Mouse (Mus musculus) liver, embryonic 16.5 days (tissue): ENCODE data around the gene Lemd1. TPM values are rescaled to one million over a fixed set of nuclear protein-coding genes. Genes with fewer than 3 reads are reported as not detected.
A peak's percentile ranks its signal among the peaks of the same experiment; 100 is the strongest.

Experiments used
- ATAC-seq: fragments of 200-750 bp; cut with Nextera tagmentation; 2 replicates; pipeline ENCODE4 v1.8.0; 2017; ENCODE audit warnings: low read depth, mild to moderate bottlenecking, moderate number of reproducible peaks, moderate library complexity
- H3K27ac ChIP-seq: fragments of 300-500 bp; sonication (generic); 2 replicates; pipeline ENCODE4 v1.5.1; 2014; ENCODE audit warnings: mild to moderate bottlenecking, low read length
- H3K27me3 ChIP-seq: fragments of 300-500 bp; sonication (generic); 2 replicates; pipeline ENCODE4 v1.6.1; 2014; ENCODE audit warnings: low read depth, low read length, mixed read lengths; ENCODE audit not compliant: control insufficient read depth, insufficient read depth
- H3K36me3 ChIP-seq: fragments of 300-500 bp; sonication (generic); 2 replicates; pipeline ENCODE4 v1.6.1; 2014; ENCODE audit warnings: mild to moderate bottlenecking; ENCODE audit not compliant: control insufficient read depth, insufficient read depth
- H3K4me1 ChIP-seq: fragments of 300-500 bp; sonication (generic); 2 replicates; pipeline ENCODE4 v1.6.1; 2014; ENCODE audit warnings: low read depth, low read length, mixed read lengths; ENCODE audit not compliant: control insufficient read depth
- H3K4me2 ChIP-seq: fragments of 300-500 bp; sonication (generic); 2 replicates; pipeline ENCODE4 v1.6.1; 2014; ENCODE audit warnings: low read depth, low read length, mixed read lengths
- H3K4me3 ChIP-seq: fragments of 300-500 bp; sonication (generic); 2 replicates; pipeline ENCODE4 v1.5.1; 2014; ENCODE audit warnings: low read depth, mild to moderate bottlenecking, low read length
- H3K9ac ChIP-seq: fragments of 300-500 bp; sonication (generic); 2 replicates; pipeline ENCODE4 v1.6.1; 2014; ENCODE audit warnings: low read depth, low read length
- H3K9me3 ChIP-seq: fragments of 300-500 bp; sonication (generic); replicated peaks from 2 replicates; pipeline ENCODE4 v1.6.1; 2016; ENCODE audit warnings: low read length; ENCODE audit not compliant: control insufficient read depth
- WGBS: fragments of 180-500 bp; shearing (Covaris S2); extraction: QIAGEN DNeasy Blood & Tissue Kit; methylation state at CpG from one replicate; pipeline ENCODE4 v1.1.7; 2014; ENCODE audit not compliant: insufficient replicate concordance; 5-methylcytosine and 5-hydroxymethylcytosine counted together
- polyA plus RNA-seq: library from polyadenylated mRNA; unstranded; fragments of >200 nt; fragmentation: Nextera tagmentation; extraction: Ambion mirVana; gene quantifications from 2 replicates; pipeline ENCODE4 v1.2.1, GENCODE M21; 2015

Lemd1 gene
- polyA plus RNA-seq: not detected in 2 replicates

- Histone ChIP-seq H3K36me3 (no peaks in the 10 kb centered on the region), H3K9ac (no peak within 1 kb of the TSS), H3K27ac (no peak within 1 kb of the TSS), H3K27me3 (peaks cover 81% of the 10 kb centered on the region), H3K4me2 (peak within 1 kb of the TSS; percentile 63), H3K4me1 (peaks cover 4% of the 10 kb centered on the region), H3K4me3 (peak within 1 kb of the TSS; percentile 50), H3K9me3 (no peaks in the 10 kb centered on the region)
- no peak for ATAC-seq
- WGBS: 3% methylated on average over 34 of the region's 34 CpGs
These were observed at the start of gene Lemd1, which contains the start of gene AC124108.1 for GRCm38 (mm10) chr1:132191093-132191785. TSS of gene Lemd1 (plus strand) at chr1:132191431. TSS of gene AC124108.1 (plus strand) at chr1:132191457.

GRCm38 (mm10) chr1:132141753-132142152 lies 49.5 kb upstream of the Lemd1 start:
- peaks cover 4% of the 10 kb centered on the region; the same call in 1 of the 2 replicates for H3K4me1 ChIP-seq
- ATAC-seq: peak; percentile 78
- H3K9ac ChIP-seq: no peak overlapping the region
- H3K4me3 ChIP-seq: no peak overlapping the region
- 58% methylated on average over 13 of the region's 13 CpGs for WGBS
- no peaks in the 10 kb centered on the region for H3K36me3 ChIP-seq
- H3K27me3 ChIP-seq: peaks cover 21% of the 10 kb centered on the region
- no peaks in the 10 kb centered on the region for H3K9me3 ChIP-seq
- H3K4me2 ChIP-seq: no peak overlapping the region
- no peak overlapping the region for H3K27ac ChIP-seq

- Histone ChIP-seq H3K4me2 (no peak overlapping the region), H3K9me3 (no peaks in the 10 kb centered on the region), H3K27ac (no peak overlapping the region), H3K27me3 (peaks cover 21% of the 10 kb centered on the region), H3K4me3 (no peak overlapping the region), H3K4me1 (peaks cover 4% of the 10 kb centered on the region; the same call in 1 of the 2 replicates), H3K36me3 (no peaks in the 10 kb centered on the region), H3K9ac (no peak overlapping the region)
- WGBS: 16% methylated on average over 5 of the region's 5 CpGs
- no peak for ATAC-seq
These were observed 48.2 kb upstream of the Lemd1 start for GRCm38 (mm10) chr1:132143079-132143478.

- Histone ChIP-seq H3K9ac (no peak overlapping the region), H3K27ac (no peak overlapping the region), H3K4me1 (peaks cover 3% of the 10 kb centered on the region; the same call in 1 of the 2 replicates), H3K4me2 (no peak overlapping the region), H3K9me3 (no peaks in the 10 kb centered on the region), H3K36me3 (no peaks in the 10 kb centered on the region), H3K27me3 (peaks cover 15% of the 10 kb centered on the region), H3K4me3 (no peak overlapping the region)
- no peak for ATAC-seq
- 67% methylated on average over 4 of the region's 4 CpGs for WGBS
These were observed 47.5 kb upstream of the Lemd1 start for GRCm38 (mm10) chr1:132143730-132144129.

- Histone ChIP-seq H3K9me3 (no peaks in the 10 kb centered on the region), H3K36me3 (no peaks in the 10 kb centered on the region), H3K27me3 (peaks cover 10% of the 10 kb centered on the region), H3K4me2 (no peak overlapping the region), H3K27ac (no peak overlapping the region), H3K4me1 (no peaks in the 10 kb centered on the region), H3K9ac (no peak overlapping the region), H3K4me3 (no peak overlapping the region)
- 60% methylated on average over 2 of the region's 2 CpGs for WGBS
- no peak for ATAC-seq
These were observed 47.0 kb upstream of the Lemd1 start for GRCm38 (mm10) chr1:132144223-132144622.

GRCm38 (mm10) chr1:132144837-132145236 lies 46.4 kb upstream of the Lemd1 start:
- Histone ChIP-seq H3K36me3 (no peaks in the 10 kb centered on the region), H3K27me3 (peaks cover 4% of the 10 kb centered on the region), H3K27ac (no peak overlapping the region), H3K4me1 (no peaks in the 10 kb centered on the region), H3K4me2 (no peak overlapping the region), H3K9me3 (no peaks in the 10 kb centered on the region), H3K4me3 (no peak overlapping the region), H3K9ac (no peak overlapping the region)
- no peak for ATAC-seq
- WGBS: 60% methylated on average over 3 of the region's 3 CpGs

- Histone ChIP-seq H3K4me1 (no peaks in the 10 kb centered on the region), H3K27me3 (no peaks in the 10 kb centered on the region), H3K27ac (no peak overlapping the region), H3K9ac (no peak overlapping the region), H3K4me3 (no peak overlapping the region), H3K9me3 (no peaks in the 10 kb centered on the region), H3K4me2 (no peak overlapping the region), H3K36me3 (no peaks in the 10 kb centered on the region)
- 73% methylated on average over 8 of the region's 8 CpGs for WGBS
- ATAC-seq: no peak
These were observed 45.1 kb upstream of the Lemd1 start for GRCm38 (mm10) chr1:132145973-132146685.

- Histone ChIP-seq H3K9me3 (no peaks in the 10 kb centered on the region), H3K27ac (no peak overlapping the region), H3K4me1 (no peaks in the 10 kb centered on the region), H3K9ac (no peak overlapping the region), H3K36me3 (no peaks in the 10 kb centered on the region), H3K27me3 (no peaks in the 10 kb centered on the region), H3K4me3 (no peak overlapping the region), H3K4me2 (no peak overlapping the region)
- ATAC-seq: no peak
- WGBS: 15% methylated on average over 2 of the region's 2 CpGs
These were observed 41.8 kb upstream of the Lemd1 start for GRCm38 (mm10) chr1:132149410-132149809.

GRCm38 (mm10) chr1:132150171-132150570 lies 41.1 kb upstream of the Lemd1 start:
- Histone ChIP-seq H3K9me3 (no peaks in the 10 kb centered on the region), H3K27ac (no peak overlapping the region), H3K36me3 (no peaks in the 10 kb centered on the region), H3K9ac (no peak overlapping the region), H3K4me1 (no peaks in the 10 kb centered on the region), H3K4me2 (no peak overlapping the region), H3K4me3 (no peak overlapping the region), H3K27me3 (no peaks in the 10 kb centered on the region)
- no peak; the same call in 1 of the 2 replicates for ATAC-seq
- 28% methylated on average over 1 of the region's 1 CpGs for WGBS
